Mouse (Mus musculus): Measurements from ENCODE around the gene Cog5.

Cog5 gene

DNA sequence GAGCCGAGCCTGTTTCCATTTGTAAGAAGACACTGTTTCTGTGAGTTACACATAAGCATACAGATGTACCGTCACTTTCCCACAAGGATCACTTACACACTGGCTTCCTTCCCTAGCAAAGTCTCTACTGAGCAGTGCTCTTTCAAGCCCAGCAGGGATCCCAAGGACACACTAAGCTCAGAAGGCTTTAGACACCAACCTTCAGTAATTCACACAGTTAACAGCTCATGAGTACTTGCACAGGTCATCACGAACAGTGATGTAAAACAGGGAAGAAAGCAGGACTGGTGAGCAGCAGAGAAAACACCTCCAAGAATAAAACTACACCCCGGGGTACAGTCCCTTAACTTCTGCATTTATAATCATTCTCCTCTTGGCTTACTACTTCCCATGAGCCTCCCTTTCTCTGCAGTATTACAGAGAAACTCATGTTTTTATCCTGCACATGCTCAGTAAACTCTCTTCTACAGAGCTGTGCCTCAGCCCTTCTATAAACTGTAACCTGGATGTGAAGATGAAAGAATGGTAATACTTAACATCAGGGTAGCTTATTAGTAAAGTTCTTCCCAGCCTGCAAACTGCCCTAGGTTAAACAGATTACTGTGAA lies 283.8 kb downstream of the Cog5 start:
- DNase-seq (ENCODE audit: extremely low spot score) = no peak

DNA sequence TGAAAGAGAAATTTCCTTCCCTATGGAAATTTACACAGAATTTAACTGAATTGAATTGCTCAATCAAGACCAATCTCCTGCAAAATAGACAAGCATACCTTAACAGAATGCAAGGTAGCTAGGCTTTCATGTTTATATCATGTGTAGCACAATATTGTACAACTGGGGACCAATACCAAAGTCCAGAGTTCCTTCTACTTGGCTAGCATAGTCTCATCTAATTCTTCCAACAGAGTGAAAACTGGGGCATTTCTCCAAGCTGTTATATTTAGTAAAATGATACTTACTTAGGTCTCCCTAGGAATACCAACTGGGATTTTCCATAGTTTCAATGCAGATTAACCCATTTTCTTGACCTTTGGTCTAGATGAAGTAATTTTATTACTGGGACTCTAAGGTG lies 284.4 kb downstream of the Cog5 start:
- no peak for DNase-seq (ENCODE audit: extremely low spot score)

DNA sequence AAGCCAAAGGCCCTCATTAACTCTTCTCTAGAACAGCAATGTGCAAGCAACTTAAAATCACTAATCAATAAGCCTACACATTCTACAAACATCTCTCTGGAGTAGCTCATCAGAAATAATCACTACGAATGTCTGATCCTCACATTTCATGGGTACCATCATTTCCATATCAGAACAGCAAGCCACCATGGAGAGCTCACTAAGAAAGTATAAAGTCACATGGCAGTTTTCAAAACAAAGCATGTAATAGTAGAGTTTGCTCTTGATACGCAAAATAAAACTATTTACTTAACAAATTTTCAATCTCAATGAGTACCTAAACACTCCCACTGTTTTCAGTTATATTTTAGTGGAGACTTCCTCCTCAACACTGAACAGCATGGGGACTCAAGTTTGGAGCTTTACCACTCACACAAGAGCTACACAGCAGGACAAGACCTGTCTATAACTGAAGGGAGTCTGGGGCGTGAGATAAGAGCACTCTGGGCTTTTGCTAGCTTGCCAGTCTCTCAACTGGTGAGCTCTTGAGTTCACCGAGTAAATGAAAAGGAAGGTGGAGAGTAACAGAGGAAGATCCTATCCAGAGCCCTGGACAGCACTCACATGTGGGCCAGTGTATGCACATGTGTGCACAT lies 288.5 kb downstream of the Cog5 start:
- DNase-seq (ENCODE audit: extremely low spot score) = no peak

DNA sequence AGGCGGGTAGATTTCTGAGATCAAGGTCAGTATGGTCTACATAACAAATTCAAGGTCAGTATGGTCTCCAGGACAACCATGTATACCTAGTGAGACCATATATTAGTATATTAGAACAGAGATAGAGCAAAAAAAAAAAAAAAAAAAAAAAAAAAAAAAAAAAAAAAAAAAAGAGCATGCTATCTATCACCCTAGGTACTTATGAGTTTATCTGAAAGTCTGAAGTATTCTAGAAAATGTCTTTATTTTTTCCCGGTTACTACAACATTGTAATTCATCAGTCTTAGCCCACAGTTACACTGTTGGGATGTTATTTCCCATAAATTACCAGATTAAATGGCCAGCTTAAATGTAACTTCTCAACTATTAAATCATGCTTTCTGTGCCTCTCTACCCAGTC lies 289.7 kb downstream of the Cog5 start:
- no peak for DNase-seq (ENCODE audit: extremely low spot score)

DNA sequence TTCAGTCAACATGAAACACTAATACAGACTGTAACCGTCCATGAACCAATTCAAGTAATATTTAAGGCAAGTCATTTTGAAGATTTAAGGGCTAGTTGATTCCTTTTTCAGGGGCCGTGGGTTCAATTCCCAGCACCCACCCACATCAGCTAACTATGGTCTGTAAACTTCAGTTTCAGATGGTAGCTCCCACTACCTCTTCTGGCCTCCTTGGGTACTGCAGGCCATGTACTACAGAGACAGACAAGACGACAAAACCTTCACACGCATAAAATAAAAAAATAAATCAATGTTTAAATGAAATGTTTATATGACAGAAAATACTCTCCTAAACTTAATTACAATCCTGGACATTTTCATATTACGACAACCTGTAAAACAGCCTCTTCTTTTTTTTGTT lies 292.8 kb downstream of the Cog5 start:
- DNase-seq (ENCODE audit: extremely low spot score) = no peak

- peak; percentile 18 for DNase-seq (ENCODE audit: extremely low spot score)
Measured at GRCm38 (mm10) chr12:31948101-31949000, 293.7 kb downstream of the Cog5 start.

GRCm38 (mm10) chr12:31949193-31949741 lies 294.6 kb downstream of the Cog5 start:
- DNase-seq (ENCODE audit: extremely low spot score) = peak; percentile 95

DNA sequence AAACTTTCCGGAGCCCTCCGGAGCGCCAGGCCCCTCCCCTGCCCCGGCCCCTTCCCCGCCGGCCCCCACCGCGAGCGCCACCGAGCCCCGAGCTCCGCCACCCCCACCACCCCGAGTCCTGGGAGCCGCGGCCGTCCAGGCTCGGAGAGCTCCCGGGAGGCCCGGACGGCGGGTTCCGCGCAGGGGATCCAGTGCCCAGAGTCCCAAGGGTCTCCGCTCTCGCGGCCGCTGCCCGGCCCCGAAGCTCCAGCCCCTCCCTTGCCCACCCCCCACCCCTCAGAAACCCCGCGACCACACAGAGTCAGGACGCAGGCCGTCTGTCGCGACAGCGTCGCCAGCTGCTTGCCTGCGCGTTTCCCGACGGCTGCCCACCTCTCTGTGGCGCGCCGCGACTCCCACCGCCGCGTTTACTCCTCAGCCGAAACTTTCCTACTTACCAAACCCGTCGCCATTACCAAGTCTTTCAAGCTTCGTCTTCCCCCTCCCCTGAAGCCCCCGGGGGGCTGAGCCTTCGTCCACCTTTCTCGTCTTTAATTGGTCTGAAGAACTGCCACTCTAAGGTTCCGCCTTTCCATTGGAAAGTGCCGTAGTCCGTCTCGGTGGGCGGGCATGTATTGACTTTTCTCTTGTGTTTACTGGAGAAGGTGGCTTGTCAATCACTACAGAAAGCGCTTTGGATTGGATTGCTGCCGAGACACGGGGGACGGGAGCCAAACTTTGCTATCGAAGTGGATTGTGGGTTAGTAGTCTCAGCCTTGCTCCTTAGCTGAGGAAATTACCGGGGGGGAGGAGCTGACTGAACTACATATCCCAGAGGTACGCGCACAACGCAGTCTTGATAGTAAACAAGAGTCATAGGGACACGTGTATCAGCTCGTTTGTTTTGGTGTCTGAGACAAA lies 295.3 kb downstream of the Cog5 start, which contains the start of gene Hbp1:
Gene Hbp1 (minus strand): TSS at position 777 of the 900 bp plus-strand sequence.
- DNase-seq (ENCODE audit: extremely low spot score) = peak; percentile 94

DNA sequence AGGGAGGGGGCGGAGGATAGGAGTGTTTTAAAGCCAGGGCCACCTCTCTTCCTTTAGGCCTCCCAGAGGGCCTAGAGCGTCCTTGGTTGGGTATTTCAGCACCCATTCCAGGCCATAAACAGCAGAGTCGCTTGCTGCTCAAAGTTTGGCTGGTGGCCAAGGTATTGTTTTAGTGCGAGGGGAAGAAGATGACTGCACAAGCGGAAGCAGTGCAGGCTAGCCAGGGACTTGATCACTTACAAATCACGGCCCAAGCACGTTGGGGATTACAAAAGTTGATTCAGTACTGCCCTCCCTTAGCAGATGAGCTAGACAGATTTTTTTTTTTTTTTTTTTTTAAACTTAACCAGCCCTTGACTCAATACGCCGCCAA lies 296.0 kb downstream of the Cog5 start:
- DNase-seq (ENCODE audit: extremely low spot score) = no peak

GRCm38 (mm10) chr12:31955843-31956242 lies 301.2 kb downstream of the Cog5 start:
- no peak for DNase-seq (ENCODE audit: extremely low spot score)

DNA sequence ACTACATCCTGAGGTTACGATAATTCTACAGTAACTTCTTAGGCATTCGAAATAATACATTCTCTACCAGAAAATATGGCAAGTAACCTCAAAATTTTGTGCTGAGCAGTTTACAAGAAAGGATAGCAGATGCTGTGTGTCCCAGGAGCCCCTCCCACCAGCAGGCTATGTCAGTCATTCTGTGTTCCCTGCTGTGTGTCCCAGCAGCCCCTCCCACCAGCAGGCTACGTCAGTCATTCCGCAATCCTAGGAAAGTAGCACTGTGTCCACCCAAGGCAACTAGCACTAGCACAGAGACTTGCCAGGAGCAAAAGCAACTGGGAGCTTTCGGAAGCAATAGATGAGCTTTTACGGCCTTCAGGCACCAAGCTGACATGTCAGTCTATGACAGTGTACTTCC lies 309.4 kb downstream of the Cog5 start:
- DNase-seq (ENCODE audit: extremely low spot score) = no peak

DNA sequence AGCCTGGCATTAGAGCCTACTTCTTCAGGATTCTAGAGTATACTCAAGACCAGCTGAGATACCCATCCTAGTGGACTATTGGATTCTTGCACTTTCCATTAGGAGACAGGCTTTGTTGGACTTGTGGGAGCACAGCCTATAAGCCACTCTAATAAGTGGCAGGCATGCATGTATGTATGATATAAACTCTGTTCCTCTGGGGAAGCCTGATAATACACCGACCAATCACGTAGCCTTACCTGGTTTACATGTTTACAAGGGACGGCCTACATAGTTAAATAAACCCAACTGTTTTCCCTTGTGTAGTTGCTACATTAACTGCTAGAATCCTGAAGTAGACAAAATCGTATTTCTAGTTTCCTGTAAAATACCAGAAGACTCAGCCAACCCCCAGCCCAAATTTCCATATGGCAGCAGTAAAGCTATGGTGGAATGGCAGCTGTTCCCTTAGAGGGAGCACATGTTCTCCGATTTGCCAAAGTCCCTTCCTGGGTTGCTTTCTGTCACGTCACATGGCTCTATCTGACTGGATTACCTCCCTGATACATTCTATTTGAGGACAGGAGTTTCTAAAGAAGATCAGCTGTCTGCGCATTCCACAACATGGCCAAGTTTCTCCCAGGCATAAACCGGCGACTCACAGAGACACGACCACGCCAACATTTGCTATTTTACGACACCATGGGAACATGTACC lies 311.0 kb downstream of the Cog5 start:
- no peak for DNase-seq (ENCODE audit: extremely low spot score)

- no peak for DNase-seq (ENCODE audit: extremely low spot score)
Measured at GRCm38 (mm10) chr12:31966405-31966804, 311.7 kb downstream of the Cog5 start.

DNA sequence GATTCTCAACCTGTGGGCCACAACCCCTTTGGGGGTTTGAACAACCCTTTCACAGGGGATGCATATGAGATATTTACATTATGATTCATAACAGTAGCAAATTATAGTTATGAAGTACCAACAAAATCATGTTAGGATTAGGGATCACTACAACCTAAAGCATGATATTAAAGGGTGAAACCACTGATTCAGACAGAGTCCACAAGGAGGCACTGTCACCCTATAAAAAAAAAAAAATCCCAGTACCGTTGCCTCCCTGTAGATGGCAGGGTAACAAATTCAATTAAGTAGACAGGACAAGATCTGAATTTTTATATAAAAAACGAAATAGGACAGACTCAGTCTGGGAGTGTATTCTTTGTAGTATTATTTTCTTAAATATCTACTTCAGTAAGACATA lies 312.9 kb downstream of the Cog5 start:
- DNase-seq (ENCODE audit: extremely low spot score) = peak; percentile 48

DNA sequence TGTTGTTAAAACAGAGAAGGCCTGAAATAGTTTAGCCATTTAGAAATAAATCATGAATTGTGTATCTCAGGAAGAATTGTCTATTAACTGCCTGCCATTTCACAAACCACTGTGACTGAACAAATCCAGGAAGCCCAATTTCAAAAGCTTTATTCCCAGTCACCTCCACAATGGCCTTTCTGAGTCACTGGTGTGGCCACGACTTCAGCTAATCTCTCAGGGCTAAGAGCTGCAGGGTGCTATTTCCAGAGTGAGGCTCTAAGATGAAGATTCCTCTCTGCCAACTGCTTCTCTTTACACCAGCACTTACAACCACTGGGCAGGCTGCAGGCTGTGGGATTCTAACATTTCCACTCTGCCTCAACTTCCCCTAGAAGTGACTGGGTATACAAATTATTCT lies 314.4 kb downstream of the Cog5 start:
- DNase-seq (ENCODE audit: extremely low spot score) = no peak

GRCm38 (mm10) chr12:31971547-31971946 lies 316.9 kb downstream of the Cog5 start:
- no peak for DNase-seq (ENCODE audit: extremely low spot score)

- no peak for DNase-seq (ENCODE audit: extremely low spot score)
Measured at GRCm38 (mm10) chr12:31973473-31974172, 319.0 kb downstream of the Cog5 start.

DNA sequence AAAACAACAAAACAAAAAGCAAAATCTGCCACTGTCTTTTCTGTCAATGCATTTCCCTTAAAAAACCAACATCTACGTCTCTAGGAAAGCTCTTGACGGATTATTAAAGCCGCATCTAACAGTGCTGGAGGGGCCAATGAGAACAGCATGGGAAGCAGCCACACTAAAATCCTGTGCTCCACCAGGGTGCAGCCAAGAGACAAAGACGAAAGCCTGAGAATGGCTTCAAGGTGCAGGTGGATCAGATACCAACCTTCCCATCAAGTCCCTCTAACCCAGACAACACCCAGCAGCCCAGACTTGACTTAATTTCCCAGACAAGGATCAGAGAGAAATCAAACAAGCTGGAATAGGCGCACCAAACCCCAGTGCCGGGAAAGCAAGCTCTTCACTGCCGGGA lies 321.9 kb downstream of the Cog5 start:
- DNase-seq (ENCODE audit: extremely low spot score) = peak; percentile 6

DNA sequence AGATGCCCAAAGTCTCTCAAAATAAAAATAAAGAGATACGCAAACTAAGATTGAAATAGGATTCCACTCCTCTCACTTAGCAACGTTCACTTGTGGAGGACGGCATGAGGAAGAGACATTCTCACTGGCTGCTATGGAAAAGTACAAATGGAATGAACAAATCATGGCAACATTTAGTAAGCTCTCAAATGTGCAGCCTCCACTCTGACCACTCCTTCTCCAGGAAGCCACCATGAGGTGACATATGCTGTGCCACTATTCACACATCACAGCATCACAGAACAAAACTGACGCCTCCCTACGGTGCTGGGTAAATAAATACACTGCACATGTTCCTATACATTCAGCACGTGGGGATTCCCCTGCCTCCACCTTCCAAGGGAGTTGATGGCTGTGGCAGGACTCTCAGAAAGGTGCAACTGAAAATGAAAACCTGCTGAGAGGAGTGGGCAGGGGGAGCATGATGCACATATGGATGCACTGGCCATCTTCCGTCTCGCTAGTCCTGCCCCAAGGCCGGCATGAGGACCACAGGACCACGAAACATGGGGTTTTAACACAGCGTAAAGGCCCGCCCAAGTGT lies 323.0 kb downstream of the Cog5 start:
- peak; percentile 4 for DNase-seq (ENCODE audit: extremely low spot score)

- DNase-seq (ENCODE audit: extremely low spot score) = no peak
Measured at GRCm38 (mm10) chr12:31983238-31983637, 328.6 kb downstream of the Cog5 start.
